Mouse (Mus musculus) hindbrain, embryonic 16.5 days (tissue): Measurements from ENCODE around the gene Hist2h2aa2. TPM values are rescaled to one million over a fixed set of nuclear protein-coding genes. Genes with fewer than 3 reads are reported as not detected.
"Not testable (repeated sequence)": the region's sequence is repeated elsewhere in the genome, so short reads cannot be mapped to it uniquely, and the experiment has no call there.

ENCODE experiments used
- ATAC-seq: fragments of 200-750 bp; cut with Nextera tagmentation; 2 replicates; pipeline ENCODE4 v1.8.0; 2017; ENCODE audit warnings: moderate TSS enrichment, moderate library complexity
- H3K27ac ChIP-seq: fragments of 300-500 bp; sonication (generic); 2 replicates; pipeline ENCODE4 v1.5.1; 2014; ENCODE audit warnings: low read depth, mild to moderate bottlenecking, control low read depth, low read length, moderate library complexity
- H3K27me3 ChIP-seq: fragments of 300-500 bp; sonication (generic); replicated peaks from 2 replicates; pipeline ENCODE4 v1.6.1; 2014; ENCODE audit warnings: low read length; ENCODE audit not compliant: control insufficient read depth, insufficient read depth
- H3K36me3 ChIP-seq: fragments of 300-500 bp; sonication (generic); 2 replicates; pipeline ENCODE4 v1.6.1; 2014; ENCODE audit warnings: mild to moderate bottlenecking, low read length, moderate library complexity, mixed read lengths; ENCODE audit not compliant: control insufficient read depth, insufficient read depth
- H3K4me1 ChIP-seq: fragments of 300-500 bp; sonication (generic); 2 replicates; pipeline ENCODE4 v1.6.1; 2014; ENCODE audit warnings: low read depth, low read length; ENCODE audit not compliant: control insufficient read depth, insufficient read depth
- H3K4me2 ChIP-seq: fragments of 300-500 bp; sonication (generic); 2 replicates; pipeline ENCODE4 v1.6.1; 2014; ENCODE audit warnings: mild to moderate bottlenecking, low read length, control low read depth, moderate library complexity
- H3K4me3 ChIP-seq: fragments of 300-500 bp; sonication (generic); 2 replicates; pipeline ENCODE4 v1.5.1; 2014; ENCODE audit warnings: mild to moderate bottlenecking, low read length, control low read depth, moderate library complexity
- H3K9ac ChIP-seq: fragments of 300-500 bp; sonication (generic); 2 replicates; pipeline ENCODE4 v1.6.1; 2014; ENCODE audit warnings: low read depth, mild to moderate bottlenecking, control low read depth, low read length, moderate library complexity
- H3K9me3 ChIP-seq: fragments of 300-500 bp; sonication (generic); 2 replicates; pipeline ENCODE4 v1.6.1; 2014; ENCODE audit warnings: mild to moderate bottlenecking, low read length, moderate library complexity; ENCODE audit not compliant: control insufficient read depth
- WGBS: fragments of 180-500 bp; shearing (Covaris S2); extraction: QIAGEN DNeasy Blood & Tissue Kit; methylation state at CpG from one replicate; pipeline ENCODE4 v1.1.7; 2014; 5-methylcytosine and 5-hydroxymethylcytosine counted together
- polyA plus RNA-seq: library from polyadenylated mRNA; unstranded; fragments of >200 nt; fragmentation: Nextera tagmentation; extraction: Ambion mirVana; gene quantifications from 2 replicates; pipeline ENCODE4 v1.2.1, GENCODE M21; 2015

Gene Hist2h2aa2
- polyA plus RNA-seq, 1 experiment from 2014 or later, result 31.6 TPM

DNA sequence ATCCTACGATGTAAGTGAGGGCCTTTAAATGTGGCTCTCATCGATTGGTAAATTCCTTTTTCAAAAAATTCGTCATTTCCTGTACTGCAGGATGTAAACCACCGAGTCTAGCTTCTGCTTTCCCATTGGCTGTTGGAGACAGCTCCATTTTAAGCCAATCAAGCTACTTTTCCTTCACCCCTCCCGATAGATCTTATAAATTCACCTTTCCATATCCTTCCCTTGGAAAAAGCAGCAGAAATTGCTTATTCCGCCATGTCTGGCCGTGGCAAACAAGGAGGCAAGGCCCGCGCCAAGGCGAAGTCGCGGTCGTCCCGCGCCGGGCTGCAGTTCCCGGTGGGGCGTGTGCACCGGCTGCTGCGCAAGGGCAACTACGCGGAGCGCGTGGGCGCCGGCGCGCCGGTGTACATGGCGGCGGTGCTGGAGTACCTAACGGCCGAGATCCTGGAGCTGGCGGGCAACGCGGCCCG is 20.4 kb downstream of the Hist2h2aa2 start, which contains the start of the genes Bola1 and Hist2h2ab:
Gene Bola1, minus strand, starts transcription at position 49 of the 470 bp plus-strand sequence.
Gene Hist2h2ab, plus strand, starts transcription at position 205 of the 470 bp plus-strand sequence.
- WGBS, result 1% methylated on average over 37 of the region's 37 CpGs

DNA sequence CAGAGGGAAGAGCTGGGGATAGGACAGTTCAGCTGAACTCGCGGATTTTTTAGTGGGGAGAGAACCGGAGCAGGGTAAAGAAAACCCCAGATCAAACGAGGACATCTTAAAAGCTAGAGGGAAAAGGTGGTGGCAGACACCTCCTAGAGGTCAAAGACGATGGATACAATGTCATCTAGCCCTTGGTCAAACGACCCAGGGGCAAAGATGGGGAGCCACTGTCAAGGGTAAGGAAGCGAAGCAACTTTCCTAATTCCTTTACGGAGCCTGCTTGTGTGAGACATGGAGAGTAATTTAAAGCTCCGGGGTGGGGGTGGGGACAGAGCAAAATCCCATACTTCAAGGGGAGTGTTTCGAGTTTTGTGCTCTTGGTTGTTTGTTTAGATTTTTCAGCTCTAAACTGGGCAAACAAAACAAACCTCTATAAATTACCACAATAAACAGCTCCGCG is 20.9 kb downstream of the Hist2h2aa2 start:
- Histone ChIP-seq H3K36me3 (no peaks in the 10 kb centered on the region), H3K27ac (peak overlapping the region; percentile 82), H3K9ac (peak overlapping the region; percentile 72), H3K27me3 (no peaks in the 10 kb centered on the region), H3K4me3 (peak overlapping the region; percentile 60), H3K4me2 (peak overlapping the region; percentile 77), H3K4me1 (peaks cover 21% of the 10 kb centered on the region), H3K9me3 (no peaks in the 10 kb centered on the region)
- 0% methylated on average over 12 of the region's 12 CpGs for WGBS
- ATAC-seq, result peak; percentile 22

More for the DNA sequence above, 20.4 kb downstream of the Hist2h2aa2 start, which contains the start of the genes Bola1 and Hist2h2ab:
- Histone ChIP-seq H3K36me3 (no peaks in the 10 kb centered on the region), H3K9me3 (no peaks in the 10 kb centered on the region), H3K4me2 (peak within 1 kb of the TSS; percentile 77), H3K4me1 (peaks cover 21% of the 10 kb centered on the region), H3K27me3 (no peaks in the 10 kb centered on the region), H3K4me3 (peak within 1 kb of the TSS; percentile 60), H3K9ac (peak within 1 kb of the TSS; percentile 77), H3K27ac (peak within 1 kb of the TSS; percentile 95)
- peak; percentile 94 for ATAC-seq

DNA sequence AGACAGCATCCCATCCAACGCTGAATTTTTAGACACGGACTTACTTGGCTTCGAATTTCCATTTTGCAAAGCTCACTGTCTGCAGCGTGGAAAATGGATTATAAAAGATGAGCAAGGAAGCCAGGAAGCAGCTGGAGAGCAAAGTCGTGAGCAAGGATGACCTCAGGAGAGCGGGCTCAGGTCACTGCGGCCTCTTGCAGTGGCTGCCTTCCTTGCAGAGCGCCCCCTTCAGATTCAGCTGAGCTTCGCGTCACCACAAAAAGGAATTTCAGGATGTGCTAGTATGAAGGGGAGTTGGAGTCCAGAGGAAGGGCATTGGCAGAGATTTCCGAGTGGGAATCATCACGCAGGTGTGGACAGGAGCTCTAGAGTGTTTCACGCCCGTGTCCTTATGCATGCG is 30.8 kb downstream of the Hist2h2aa2 start:
- Histone ChIP-seq H3K27ac (no peak overlapping the region), H3K9ac (no peak overlapping the region), H3K36me3 (no peaks in the 10 kb centered on the region), H3K4me3 (no peak overlapping the region), H3K4me2 (no peak overlapping the region), H3K27me3 (no peaks in the 10 kb centered on the region; the same call in 1 of the 2 replicates), H3K4me1 (no peaks in the 10 kb centered on the region), H3K9me3 (no peaks in the 10 kb centered on the region)
- WGBS, result 22% methylated on average over 15 of the region's 15 CpGs
- no peak for ATAC-seq

DNA sequence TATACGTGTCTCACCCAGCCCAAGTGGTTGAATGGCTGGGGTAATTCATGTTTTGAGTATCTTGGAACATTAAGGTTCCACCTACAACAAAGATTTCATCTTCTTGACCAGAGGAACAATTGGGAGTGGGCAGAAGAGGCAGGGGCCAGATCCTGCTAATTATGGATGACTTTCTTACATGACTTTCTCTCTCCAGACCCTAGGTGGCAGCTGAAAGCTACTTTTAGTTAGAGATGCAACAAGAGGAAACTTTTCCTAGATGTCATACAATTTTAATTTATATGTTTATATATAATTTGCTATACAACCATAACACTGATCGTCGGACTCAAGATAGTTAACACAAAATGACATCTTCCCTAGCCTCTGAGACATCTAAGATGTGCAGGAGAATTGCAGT is 32.3 kb downstream of the Hist2h2aa2 start:
- H3K27me3 ChIP-seq, result no peaks in the 10 kb centered on the region; the same call in 1 of the 2 replicates
- 88% methylated on average over 3 of the region's 3 CpGs for WGBS
- no peaks in the 10 kb centered on the region for H3K36me3 ChIP-seq
- H3K4me1 ChIP-seq, result no peaks in the 10 kb centered on the region
- H3K9ac ChIP-seq, result no peak overlapping the region
- H3K9me3 ChIP-seq, result no peaks in the 10 kb centered on the region
- H3K4me2 ChIP-seq, result no peak overlapping the region
- H3K4me3 ChIP-seq, result no peak overlapping the region
- H3K27ac ChIP-seq, result no peak overlapping the region
- no peak for ATAC-seq

DNA sequence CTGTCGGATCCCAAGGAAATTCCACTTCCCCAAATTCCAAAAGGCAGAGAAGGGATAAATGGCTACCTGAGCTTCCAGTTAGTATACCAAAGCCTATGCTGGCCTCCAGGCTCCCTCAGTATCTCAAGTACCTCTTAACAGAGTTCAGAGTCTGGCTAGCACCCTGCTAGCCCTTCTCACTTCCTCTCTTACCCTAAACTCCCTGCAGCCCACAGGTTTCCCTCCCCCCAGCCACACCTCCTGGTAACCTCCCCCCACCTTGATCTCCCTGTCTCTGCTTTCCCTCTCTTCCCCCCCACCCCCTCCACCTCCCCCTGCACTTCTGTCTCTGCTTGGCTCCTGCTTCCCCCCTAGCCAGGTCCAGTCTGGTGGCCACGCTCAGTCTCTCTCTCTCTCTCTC is 40.3 kb downstream of the Hist2h2aa2 start:
- Histone ChIP-seq H3K27ac (no peak overlapping the region), H3K4me1 (peaks cover 11% of the 10 kb centered on the region), H3K4me2 (no peak overlapping the region), H3K9ac (no peak overlapping the region), H3K36me3 (peaks cover under 1% of the 10 kb centered on the region; the same call in 1 of the 2 replicates), H3K27me3 (no peaks in the 10 kb centered on the region), H3K9me3 (no peaks in the 10 kb centered on the region), H3K4me3 (no peak overlapping the region)
- ATAC-seq, result no peak
- WGBS, result 79% methylated on average over 2 of the region's 2 CpGs

DNA sequence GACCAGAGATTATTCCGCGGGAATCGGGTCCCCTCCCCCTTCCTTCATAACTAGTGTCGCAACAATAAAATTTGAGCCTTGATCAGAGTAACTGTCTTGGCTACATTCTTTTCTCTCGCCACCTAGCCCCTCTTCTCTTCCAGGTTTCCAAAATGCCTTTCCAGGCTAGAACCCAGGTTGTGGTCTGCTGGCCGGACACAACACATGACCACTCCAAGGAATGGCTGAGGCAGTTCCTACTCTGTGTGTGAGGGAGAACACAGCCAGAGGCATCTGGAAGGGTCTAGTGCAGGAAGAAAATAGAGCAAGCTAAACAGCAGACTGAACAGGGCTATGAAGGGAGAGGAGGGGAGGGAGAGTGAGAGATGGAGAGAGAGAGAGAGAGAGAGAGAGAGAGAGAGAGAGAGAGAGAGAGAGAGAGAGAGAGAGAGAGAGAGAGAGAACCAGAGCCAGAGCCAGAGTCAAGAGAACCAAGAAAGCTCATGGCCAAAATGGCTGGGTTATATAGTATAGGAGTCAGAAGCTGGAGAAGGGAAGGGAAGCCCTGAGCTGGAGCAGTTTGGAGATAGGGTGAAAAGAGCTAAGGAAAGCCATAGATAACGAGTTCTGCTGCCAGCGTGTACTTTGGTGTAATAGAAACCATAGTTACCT is 41.4 kb downstream of the Hist2h2aa2 start:
- not testable (repeated sequence) for H3K4me3 ChIP-seq, H3K9me3 ChIP-seq, H3K9ac ChIP-seq, H3K36me3 ChIP-seq, ATAC-seq, H3K27me3 ChIP-seq
- Histone ChIP-seq H3K4me1 (peaks cover 11% of the 10 kb centered on the region), H3K4me2 (peak overlapping the region; percentile 95), H3K27ac (0 out of 2 replicates have a peak overlapping the region, but pooled peaks have one; percentile 48)
- 36% methylated on average over 7 of the region's 8 CpGs for WGBS

DNA sequence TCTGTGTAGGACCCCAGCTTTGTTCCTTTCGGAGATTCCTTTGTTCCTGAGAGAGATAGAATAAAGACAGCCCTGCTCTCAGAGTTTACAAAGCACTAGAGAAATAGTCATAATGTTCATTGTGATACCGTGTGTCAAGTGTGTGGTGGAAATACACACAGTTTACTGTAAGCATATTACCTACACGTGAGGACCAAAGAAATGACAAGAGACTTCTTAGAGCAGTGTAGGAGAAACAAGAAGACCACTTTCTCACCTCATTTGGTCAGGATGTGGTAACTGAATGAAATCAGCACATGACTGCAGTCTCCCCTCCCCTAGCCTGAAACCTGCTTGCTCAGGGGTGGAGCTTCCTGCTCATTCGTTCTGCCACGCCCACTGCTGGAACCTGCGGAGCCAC is 41.9 kb downstream of the Hist2h2aa2 start:
- WGBS, result 3% methylated on average over 6 of the region's 6 CpGs
- H3K4me2 ChIP-seq, result peak overlapping the region; percentile 95
- H3K9ac ChIP-seq, result peak overlapping the region; percentile 51
- no peaks in the 10 kb centered on the region for H3K9me3 ChIP-seq
- H3K4me1 ChIP-seq, result peaks cover 11% of the 10 kb centered on the region
- ATAC-seq, result peak; percentile 34
- peak overlapping the region; percentile 74 for H3K4me3 ChIP-seq
- H3K36me3 ChIP-seq, result peaks cover 15% of the 10 kb centered on the region
- H3K27me3 ChIP-seq, result no peaks in the 10 kb centered on the region
- peak overlapping the region; percentile 19; the same call in 1 of the 2 replicates for H3K27ac ChIP-seq

DNA sequence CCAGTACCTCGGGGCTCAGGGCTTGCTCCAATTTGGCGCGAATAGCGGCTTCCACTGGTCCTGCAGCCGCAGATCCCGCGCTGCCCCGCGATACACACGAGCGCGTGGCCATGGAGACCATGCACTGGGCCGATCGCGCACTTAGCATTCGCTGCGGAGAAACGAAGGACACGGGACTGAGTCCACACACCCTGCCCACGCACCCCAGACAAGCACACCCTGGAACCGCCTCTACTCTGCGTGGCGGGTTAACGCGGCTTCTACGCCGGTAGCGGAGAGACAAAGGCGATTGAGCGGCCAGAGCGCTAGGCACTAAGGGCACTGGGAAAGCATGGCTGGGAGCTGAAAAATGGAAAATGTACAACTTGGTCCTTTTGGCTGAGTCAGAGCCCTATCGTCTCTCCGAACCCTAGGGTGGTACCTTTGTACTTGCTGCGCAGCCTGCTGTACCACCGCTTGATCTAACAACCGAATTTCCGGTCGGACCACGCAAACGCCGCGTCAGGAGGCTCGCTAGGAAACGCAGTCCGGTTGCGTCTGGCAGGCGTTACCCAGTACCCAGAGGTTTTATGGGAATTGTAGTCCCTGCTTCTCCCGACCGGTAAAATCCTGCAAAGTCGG is 42.8 kb downstream of the Hist2h2aa2 start:
- H3K9me3 ChIP-seq, result no peaks in the 10 kb centered on the region

More for the DNA sequence above, 42.8 kb downstream of the Hist2h2aa2 start:
- Histone ChIP-seq H3K27ac (peak overlapping the region; percentile 96), H3K9ac (peak overlapping the region; percentile 88), H3K27me3 (no peaks in the 10 kb centered on the region), H3K4me2 (peak overlapping the region; percentile 95), H3K4me3 (peak overlapping the region; percentile 74), H3K36me3 (peaks cover 16% of the 10 kb centered on the region), H3K4me1 (peaks cover 11% of the 10 kb centered on the region)
- ATAC-seq, result peak; percentile 95
- WGBS, result under 1% methylated on average over 50 of the region's 50 CpGs
